Mouse (Mus musculus) midbrain, embryonic 16.5 days (tissue): ENCODE data around the gene R3hdm1. TPM values are rescaled to one million over a fixed set of nuclear protein-coding genes. Genes with fewer than 3 reads are reported as not detected.

Experiments used
- microRNA counts: library from miRNA; unstranded; fragments of <30 nt; microRNA quantifications from one replicate; lab custom pipeline; 2016
- microRNA-seq: library from miRNA; unstranded; fragments of <30 nt; microRNA quantifications from one replicate; pipeline ENCODE4, GENCODE M21; 2017
- polyA plus RNA-seq: library from polyadenylated mRNA; unstranded; fragments of >200 nt; fragmentation: Nextera tagmentation; extraction: Ambion mirVana; gene quantifications from 2 replicates; pipeline ENCODE4 v1.2.1, GENCODE M21; 2015

R3hdm1 gene
- polyA plus RNA-seq, 1 experiment from 2014 or later: 84.1 TPM

MicroRNAs within 50 kb of the gene (microRNA counts, 519-probe panel; counts per million panel counts)
- 2,842 counts per million, percentile 84 among the panel's probes with 10 or more counts for microRNA mmu-miR-128 (lab: Ali Mortazavi, UCI)

Small RNA genes lying within 50 kb of the gene (microRNA-seq; reads per million reads assigned to microRNA genes)
- gene Mir128-1: 2,315 reads per million, percentile 85 among the genes with 10 or more reads in this experiment

Other genes starting within 250 kb of the R3hdm1 start
- gene Map3k19, start 248.3 kb upstream of the R3hdm1 start, polyA plus RNA-seq: 0.62 and 0.94 TPM in 2 replicates
- gene Rab3gap1, start 234.5 kb upstream of the R3hdm1 start, polyA plus RNA-seq: 23.3 and 23.5 TPM in 2 replicates
- 2.6 and 3.4 TPM in 2 replicates for gene Zranb3, start 254 bp upstream of the R3hdm1 start, polyA plus RNA-seq
- 78.7 and 87.5 TPM in 2 replicates for gene Ubxn4, start 140.7 kb downstream of the R3hdm1 start, polyA plus RNA-seq
- 0.05 and 0.50 TPM in 2 replicates for gene Lct, start 225.0 kb downstream of the R3hdm1 start, polyA plus RNA-seq